Mouse (Mus musculus): ENCODE measurements around the gene Slk. TPM values are rescaled to one million over a fixed set of nuclear protein-coding genes. Genes with fewer than 3 reads are reported as not detected.
A peak's percentile ranks its signal among the peaks of the same experiment; 100 is the strongest.

The Slk gene
- total and polyA plus RNA-seq, 3 experiments = 21.1 to 33.6 (median 25.5) TPM

DNA sequence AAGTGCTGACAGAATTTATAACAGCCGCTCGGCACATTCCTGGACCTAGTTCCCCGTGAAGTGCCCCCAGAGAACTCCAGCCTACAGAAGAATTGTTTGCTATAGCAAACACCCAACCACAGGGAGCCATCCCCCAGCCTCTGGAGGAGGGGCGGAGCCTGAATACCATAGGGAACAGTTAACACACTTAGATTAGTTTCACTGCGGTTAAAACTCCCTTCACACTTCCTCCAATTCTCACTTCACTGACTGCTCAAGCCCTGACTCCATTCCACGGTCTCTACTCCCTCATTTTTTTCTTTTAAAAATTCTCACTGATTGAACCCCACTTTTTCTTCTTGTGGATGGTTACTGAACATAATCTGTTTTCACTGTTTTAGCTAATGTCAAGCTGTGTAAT, 40.7 kb upstream of the Slk start:
- Histone ChIP-seq H3K27ac (ENCODE audit: insufficient read depth, low read depth) (no peak overlapping the region), H3K4me2 (ENCODE audit: insufficient read depth, low read depth, poor library complexity, severe bottlenecking) (peak overlapping the region; percentile 95), H3K9ac (ENCODE audit: insufficient read depth, low read depth) (no peak overlapping the region), H3K79me2 (replicated peaks; ENCODE audit: control insufficient read depth, extremely low read depth, insufficient read depth, poor library complexity, severe bottlenecking) (no peaks in the 10 kb centered on the region), H3K4me1 (ENCODE audit: control insufficient read depth in 1 of 2, insufficient read depth in 2 of 2) (peaks cover 8 to 35% of the 10 kb centered on the region in 2 experiments; a peak in 3 of 4 replicates), H3K9me3 (replicated peaks; ENCODE audit: low read length) (no peaks in the 10 kb centered on the region), H3K27me3 (replicated peaks) (peaks cover 46% of the 10 kb centered on the region), H3K4me3 (replicated peaks in 1 of 3; ENCODE audit: low read depth in 2 of 3, low read length in 2 of 3, poor library complexity in 1 of 3) (no peak overlapping the region), H3K36me3 (replicated peaks in 1 of 2; ENCODE audit: control insufficient read depth in 1 of 2, insufficient read depth in 1 of 2, low read length in 1 of 2) (peaks cover 0 to 8% of the 10 kb centered on the region in 2 experiments)
- peak; percentile 73 for DNase-seq (ENCODE audit: extremely low read depth)
- in situ Hi-C loops (cut with MboI; ENCODE audit: low pct_ligation_motif_present, low pct_unique_long_range_greater_than_20kb, low sequenced_read_pairs) = loop anchor here (10.0 kb wide), 1 partner anchor 46 kb away; no protein-coding TSS in a partner anchor
- TF ChIP-seq CTCF (conservative IDR thresholded peaks at IDR 0.05 in 1 of 2, IDR thresholded peaks at IDR 0.05 in 1 of 2; ENCODE audit: low read depth in 2 of 2, low read length in 2 of 2) (no peak), JUND (conservative IDR thresholded peaks at IDR 0.05; ENCODE audit: low read depth, low read length) (0 out of 2 replicates have a peak, but pooled peaks have one; percentile 6), ZKSCAN1 (IDR thresholded peaks at IDR 0.05; ENCODE audit: borderline replicate concordance, low read depth, low read length) (no peak), PAX5 (IDR thresholded peaks at IDR 0.05; ENCODE audit: low read length) (no peak), MYC (IDR thresholded peaks at IDR 0.05; ENCODE audit: low read depth, low read length) (no peak), MEF2A (IDR thresholded peaks at IDR 0.05; ENCODE audit: borderline replicate concordance, low read depth, low read length) (no peak), E2F4 (IDR thresholded peaks at IDR 0.05; ENCODE audit: insufficient replicate concordance, low read depth, low read length) (no peak), NRF1 (IDR thresholded peaks at IDR 0.05; ENCODE audit: low read depth, low read length) (no peak), BHLHE40 (IDR thresholded peaks at IDR 0.05; ENCODE audit: low read depth, low read length) (0 out of 2 replicates have a peak, but pooled peaks have one; percentile 37), RCOR1 (conservative IDR thresholded peaks at IDR 0.05; ENCODE audit: low read depth, low read length) (no peak), MAFK (IDR thresholded peaks at IDR 0.05; ENCODE audit: insufficient replicate concordance, low read length) (peak; percentile 60; the same call in 1 of the 2 replicates), SMC3 (IDR thresholded peaks at IDR 0.05; ENCODE audit: low read depth, low read length) (no peak), IRF4 (IDR thresholded peaks at IDR 0.05; ENCODE audit: low read depth, low read length) (peak; percentile 67), KAT2A (IDR thresholded peaks at IDR 0.05; ENCODE audit: insufficient replicate concordance, low read length) (no peak), SIN3A (IDR thresholded peaks at IDR 0.05; ENCODE audit: low read length) (no peak), TBP (conservative IDR thresholded peaks at IDR 0.05; ENCODE audit: low read depth, low read length) (no peak), USF2 (conservative IDR thresholded peaks at IDR 0.05; ENCODE audit: low read depth, low read length) (no peak), CHD1 (IDR thresholded peaks at IDR 0.05; ENCODE audit: low read depth, low read length) (no peak), UBTF (IDR thresholded peaks at IDR 0.05; ENCODE audit: low read depth, low read length) (no peak), EP300 (IDR thresholded peaks at IDR 0.05; ENCODE audit: low read length) (peak; percentile 70), TCF12 (IDR thresholded peaks at IDR 0.05; ENCODE audit: low read depth, low read length) (no peak), ELF1 (IDR thresholded peaks at IDR 0.05; ENCODE audit: low read depth, low read length) (no peak), RAD21 (IDR thresholded peaks at IDR 0.05; ENCODE audit: low read depth, low read length) (no peak), JUN (IDR thresholded peaks at IDR 0.05; ENCODE audit: insufficient read depth, low read depth, low read length) (no peak), ZNF384 (IDR thresholded peaks at IDR 0.05; ENCODE audit: low read depth, low read length) (0 out of 2 replicates have a peak, but pooled peaks have one; percentile 19), ETS1 (conservative IDR thresholded peaks at IDR 0.05; ENCODE audit: low read depth, low read length) (0 out of 2 replicates have a peak, but pooled peaks have one; percentile 33), POLR2AphosphoS2 (IDR thresholded peaks at IDR 0.05; ENCODE audit: low read depth, low read length) (no peak), CHD2 (IDR thresholded peaks at IDR 0.05; ENCODE audit: low read length) (no peak), ZC3H11A (IDR thresholded peaks at IDR 0.05; ENCODE audit: low read depth, low read length) (no peak)
- dilution Hi-C loops (cut with MboI; ENCODE audit: extremely low pct_ligation_motif_present, extremely low pct_unique_long_range_greater_than_20kb, low sequenced_read_pairs) = no loop called here

All from CH12.LX (cell line).